Mouse (Mus musculus): Measurements from ENCODE around the gene Slc26a6. TPM values are rescaled to one million over a fixed set of nuclear protein-coding genes. Genes with fewer than 3 reads are reported as not detected.

Slc26a6 gene
- polyA plus RNA-seq, 1 experiment from 2014 or later, result 15.5 TPM

DNA sequence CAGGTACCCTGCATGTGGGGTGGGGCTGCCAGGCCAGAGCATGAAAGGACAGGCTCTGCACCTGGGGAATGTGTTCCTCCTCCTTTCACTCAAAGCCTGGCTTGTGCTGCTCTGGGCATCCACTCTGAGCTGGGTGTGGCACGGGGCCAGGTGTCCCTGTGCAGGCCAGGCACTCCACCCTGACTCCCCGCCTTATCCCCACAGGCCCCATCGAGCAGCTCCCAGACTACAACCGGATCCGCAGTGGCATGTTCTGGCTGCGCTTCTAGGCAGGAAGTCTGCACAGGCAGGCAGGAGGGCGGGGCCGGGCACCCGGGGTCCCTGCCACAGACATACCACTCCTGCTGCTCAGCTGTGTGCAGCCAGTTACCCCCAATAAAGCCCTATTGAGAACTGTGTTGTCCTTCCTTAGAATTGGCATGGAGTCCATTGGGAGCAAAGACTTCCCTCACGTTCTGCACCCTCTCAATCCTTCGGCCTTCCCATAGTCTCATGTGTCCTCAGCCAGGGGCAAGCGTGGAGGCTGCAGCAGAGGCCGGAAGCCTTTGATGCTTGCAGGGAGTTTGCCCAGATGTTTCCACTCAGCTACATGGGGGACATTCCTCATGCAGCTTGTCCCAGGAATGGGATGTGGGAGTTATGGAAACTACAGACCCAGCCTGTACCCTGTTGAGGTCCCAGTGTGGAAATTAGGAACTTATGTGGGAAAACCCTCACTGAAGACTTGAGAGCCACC, 96.3 kb downstream of the Slc26a6 start:
- peak; percentile 88 for DNase-seq (ENCODE audit: low spot score)
- H3K9me3 ChIP-seq (replicated peaks; ENCODE audit: control insufficient read depth, low read length), result no peaks in the 10 kb centered on the region
- H3K9ac ChIP-seq (replicated peaks; ENCODE audit: low read length), result no peak overlapping the region; the same call in 1 of the 2 replicates
- H3K4me3 ChIP-seq (ENCODE audit: low read depth, low read length), result no peak overlapping the region
- no peak overlapping the region for H3K4me2 ChIP-seq (ENCODE audit: low read depth, low read length)
- peaks cover 6% of the 10 kb centered on the region for H3K27me3 ChIP-seq (ENCODE audit: control insufficient read depth, insufficient read depth, low read length)
- WGBS, result 52% methylated on average over 13 of the region's 13 CpGs
- H3K4me1 ChIP-seq (ENCODE audit: control insufficient read depth, insufficient read depth, low read length), result peaks cover 3% of the 10 kb centered on the region
- peak; percentile 63 for ATAC-seq (replicated peaks; ENCODE audit: insufficient number of reproducible peaks, low FRiP score, low TSS enrichment, low read depth)
- peaks cover 3% of the 10 kb centered on the region for H3K36me3 ChIP-seq (replicated peaks; ENCODE audit: control insufficient read depth, insufficient read depth, low read depth, low read length)
- peak overlapping the region; percentile 81 for H3K27ac ChIP-seq (replicated peaks; ENCODE audit: low read depth, low read length)

GRCm38 (mm10) chr9:108949967-108950728, 97.1 kb downstream of the Slc26a6 start:
- Histone ChIP-seq H3K4me2 (ENCODE audit: low read depth, low read length) (no peak overlapping the region), H3K36me3 (replicated peaks; ENCODE audit: control insufficient read depth, insufficient read depth, low read depth, low read length) (peaks cover 3% of the 10 kb centered on the region), H3K27ac (replicated peaks; ENCODE audit: low read depth, low read length) (peak overlapping the region; percentile 81), H3K9ac (replicated peaks; ENCODE audit: low read length) (no peak overlapping the region), H3K9me3 (replicated peaks; ENCODE audit: control insufficient read depth, low read length) (no peaks in the 10 kb centered on the region), H3K4me3 (ENCODE audit: low read depth, low read length) (no peak overlapping the region), H3K27me3 (ENCODE audit: control insufficient read depth, insufficient read depth, low read length) (peaks cover 6% of the 10 kb centered on the region), H3K4me1 (ENCODE audit: control insufficient read depth, insufficient read depth, low read length) (peaks cover 3% of the 10 kb centered on the region)
- 78% methylated on average over 9 of the region's 9 CpGs for WGBS
- ATAC-seq (replicated peaks; ENCODE audit: insufficient number of reproducible peaks, low FRiP score, low TSS enrichment, low read depth), result no peak
- DNase-seq (ENCODE audit: low spot score), result no peak

GRCm38 (mm10) chr9:108953081-108953636, 100.1 kb downstream of the Slc26a6 start, which contains the start of gene Col7a1:
Col7a1 (plus strand) TSS chr9:108953586.
- DNase-seq (ENCODE audit: low spot score) (peak; percentile 23), ATAC-seq (replicated peaks; ENCODE audit: insufficient number of reproducible peaks, low FRiP score, low TSS enrichment, low read depth) (no peak)
- Histone ChIP-seq H3K9me3 (replicated peaks; ENCODE audit: control insufficient read depth, low read length) (no peaks in the 10 kb centered on the region), H3K4me2 (ENCODE audit: low read depth, low read length) (peak within 1 kb of the TSS; percentile 43), H3K4me1 (ENCODE audit: control insufficient read depth, insufficient read depth, low read length) (peaks cover 3% of the 10 kb centered on the region), H3K36me3 (replicated peaks; ENCODE audit: control insufficient read depth, insufficient read depth, low read depth, low read length) (no peaks in the 10 kb centered on the region; the same call in 1 of the 2 replicates), H3K27me3 (ENCODE audit: control insufficient read depth, insufficient read depth, low read length) (peaks cover 6% of the 10 kb centered on the region), H3K9ac (replicated peaks; ENCODE audit: low read length) (peak within 1 kb of the TSS; percentile 15; the same call in 1 of the 2 replicates), H3K27ac (replicated peaks; ENCODE audit: low read depth, low read length) (no peak within 1 kb of the TSS), H3K4me3 (ENCODE audit: low read depth, low read length) (peak within 1 kb of the TSS; percentile 13; the same call in 1 of the 2 replicates)
- 10% methylated on average over 15 of the region's 15 CpGs for WGBS

DNA sequence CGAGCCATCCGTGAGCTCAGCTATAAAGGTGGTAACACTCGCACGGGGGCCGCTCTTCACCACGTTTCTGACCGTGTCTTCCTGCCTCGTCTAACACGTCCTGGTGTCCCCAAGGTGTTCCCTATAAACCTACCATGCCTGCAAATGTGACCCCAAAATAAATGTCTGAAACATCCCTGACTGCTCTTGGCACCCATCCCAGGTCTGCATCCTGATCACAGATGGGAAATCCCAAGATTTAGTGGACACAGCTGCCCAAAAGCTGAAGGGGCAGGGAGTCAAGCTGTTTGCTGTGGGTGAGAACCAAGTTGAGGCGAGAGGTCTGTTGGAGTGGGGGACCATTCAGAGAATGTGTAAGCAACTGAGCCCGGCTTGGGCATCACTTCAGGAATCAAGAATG, 102.2 kb downstream of the Slc26a6 start:
- WGBS, result 90% methylated on average over 11 of the region's 11 CpGs
- DNase-seq (ENCODE audit: low spot score), result no peak
- H3K27me3 ChIP-seq (ENCODE audit: control insufficient read depth, insufficient read depth, low read length), result peaks cover 6% of the 10 kb centered on the region
- no peaks in the 10 kb centered on the region for H3K9me3 ChIP-seq (replicated peaks; ENCODE audit: control insufficient read depth, low read length)
- no peak overlapping the region for H3K4me2 ChIP-seq (ENCODE audit: low read depth, low read length)
- no peaks in the 10 kb centered on the region; the same call in none of the 2 replicates for H3K4me1 ChIP-seq (ENCODE audit: control insufficient read depth, insufficient read depth, low read length)
- no peak overlapping the region for H3K4me3 ChIP-seq (ENCODE audit: low read depth, low read length)
- H3K36me3 ChIP-seq (replicated peaks; ENCODE audit: control insufficient read depth, insufficient read depth, low read depth, low read length), result no peaks in the 10 kb centered on the region
- H3K27ac ChIP-seq (replicated peaks; ENCODE audit: low read depth, low read length), result no peak overlapping the region
- H3K9ac ChIP-seq (replicated peaks; ENCODE audit: low read length), result no peak overlapping the region
- no peak for ATAC-seq (replicated peaks; ENCODE audit: insufficient number of reproducible peaks, low FRiP score, low TSS enrichment, low read depth)

GRCm38 (mm10) chr9:108955846-108956245, 102.8 kb downstream of the Slc26a6 start:
- no peak overlapping the region for H3K9ac ChIP-seq (replicated peaks; ENCODE audit: low read length)
- no peak overlapping the region for H3K4me2 ChIP-seq (ENCODE audit: low read depth, low read length)
- no peak overlapping the region for H3K27ac ChIP-seq (replicated peaks; ENCODE audit: low read depth, low read length)
- ATAC-seq (replicated peaks; ENCODE audit: insufficient number of reproducible peaks, low FRiP score, low TSS enrichment, low read depth) (no peak), DNase-seq (ENCODE audit: low spot score) (no peak)
- H3K27me3 ChIP-seq (ENCODE audit: control insufficient read depth, insufficient read depth, low read length), result peaks cover 6% of the 10 kb centered on the region
- H3K4me3 ChIP-seq (ENCODE audit: low read depth, low read length), result no peak overlapping the region
- no peaks in the 10 kb centered on the region for H3K9me3 ChIP-seq (replicated peaks; ENCODE audit: control insufficient read depth, low read length)
- no peaks in the 10 kb centered on the region; the same call in none of the 2 replicates for H3K4me1 ChIP-seq (ENCODE audit: control insufficient read depth, insufficient read depth, low read length)
- no peaks in the 10 kb centered on the region for H3K36me3 ChIP-seq (replicated peaks; ENCODE audit: control insufficient read depth, insufficient read depth, low read depth, low read length)
- 89% methylated on average over 11 of the region's 11 CpGs for WGBS

Small RNAs within 50 kb of the gene (microRNA-seq; reads per million reads assigned to microRNA genes)
- gene Gm23156 (ENCODE audit: borderline number of aligned reads), result not detected

Other genes starting within 250 kb of the Slc26a6 start
- gene Arih2, start 203.9 kb upstream of the Slc26a6 start, polyA plus RNA-seq (2014; fragmentation: Nextera tagmentation; extraction: Ambion mirVana), result 44.1 and 48.4 TPM in 2 replicates
- gene Slc25a20, start 191.2 kb upstream of the Slc26a6 start, polyA plus RNA-seq (2014; fragmentation: Nextera tagmentation; extraction: Ambion mirVana), result 30.8 and 34.5 TPM in 2 replicates
- gene Prkar2a, start 164.0 kb upstream of the Slc26a6 start, polyA plus RNA-seq (2014; fragmentation: Nextera tagmentation; extraction: Ambion mirVana), result 36.2 and 37.9 TPM in 2 replicates
- gene Ip6k2, start 69.5 kb upstream of the Slc26a6 start, polyA plus RNA-seq (2014; fragmentation: Nextera tagmentation; extraction: Ambion mirVana), result 113 and 118 TPM in 2 replicates
- gene Nckipsd, start 44.9 kb upstream of the Slc26a6 start, polyA plus RNA-seq (2014; fragmentation: Nextera tagmentation; extraction: Ambion mirVana), result 9.1 and 12.1 TPM in 2 replicates
- 1.0 and 1.2 TPM in 2 replicates for gene Celsr3, start 27.0 kb upstream of the Slc26a6 start, polyA plus RNA-seq (2014; fragmentation: Nextera tagmentation; extraction: Ambion mirVana)
- gene Tmem89, start 61.3 kb downstream of the Slc26a6 start, polyA plus RNA-seq (2014; fragmentation: Nextera tagmentation; extraction: Ambion mirVana), result not detected in 2 replicates
- gene Uqcrc1, start 83.3 kb downstream of the Slc26a6 start, polyA plus RNA-seq (2014; fragmentation: Nextera tagmentation; extraction: Ambion mirVana), result 412 and 422 TPM in 2 replicates
- gene Col7a1, start 100.3 kb downstream of the Slc26a6 start, polyA plus RNA-seq (2014; fragmentation: Nextera tagmentation; extraction: Ambion mirVana), result 1.1 and 2.4 TPM in 2 replicates
- gene Ucn2, start 132.7 kb downstream of the Slc26a6 start, polyA plus RNA-seq (2014; fragmentation: Nextera tagmentation; extraction: Ambion mirVana), result 0.25 TPM in 1 of 2 replicates, not detected in the other
- 7.8 TPM in 2 replicates for gene Pfkfb4, start 138.5 kb downstream of the Slc26a6 start, polyA plus RNA-seq (2014; fragmentation: Nextera tagmentation; extraction: Ambion mirVana)
- gene Shisa5, start 185.3 kb downstream of the Slc26a6 start, polyA plus RNA-seq (2014; fragmentation: Nextera tagmentation; extraction: Ambion mirVana), result 33.2 and 37.0 TPM in 2 replicates
- gene Trex1, start 206.5 kb downstream of the Slc26a6 start, polyA plus RNA-seq (2014; fragmentation: Nextera tagmentation; extraction: Ambion mirVana), result 4.5 and 7.8 TPM in 2 replicates
- gene Atrip, start 220.8 kb downstream of the Slc26a6 start, polyA plus RNA-seq (2014; fragmentation: Nextera tagmentation; extraction: Ambion mirVana), result 26.3 and 27.2 TPM in 2 replicates
- gene Ccdc51, start 229.2 kb downstream of the Slc26a6 start, polyA plus RNA-seq (2014; fragmentation: Nextera tagmentation; extraction: Ambion mirVana), result 13.3 and 15.3 TPM in 2 replicates
- gene Tma7, start 229.3 kb downstream of the Slc26a6 start, polyA plus RNA-seq (2014; fragmentation: Nextera tagmentation; extraction: Ambion mirVana), result 880 and 898 TPM in 2 replicates
- gene Plxnb1, start 242.1 kb downstream of the Slc26a6 start, polyA plus RNA-seq (2014; fragmentation: Nextera tagmentation; extraction: Ambion mirVana), result 9.6 and 10.1 TPM in 2 replicates